Mouse (Mus musculus) limb, embryonic 11.5 days (tissue): Measurements from ENCODE around the gene Ear10. TPM values are rescaled to one million over a fixed set of nuclear protein-coding genes. Genes with fewer than 3 reads are reported as not detected.
"Not testable (repeated sequence)": the region's sequence is repeated elsewhere in the genome, so short reads cannot be mapped to it uniquely, and the experiment has no call there.

Experiments used
- ATAC-seq: fragments of 200-750 bp; cut with Nextera tagmentation; 2 replicates; pipeline ENCODE4 v1.8.0; 2017; ENCODE audit warnings: low read depth; ENCODE audit not compliant: insufficient number of reproducible peaks, low FRiP score, low TSS enrichment
- DNase-seq: peaks from one replicate; pipeline ENCODE4 v3.0.0-alpha.2; 2015; ENCODE audit warnings: low spot score
- H3K27ac ChIP-seq: fragments of 300-500 bp; sonication (generic); replicated peaks from 2 replicates; pipeline ENCODE4 v1.5.1; 2014; ENCODE audit warnings: low read depth, mild to moderate bottlenecking, low read length
- H3K27me3 ChIP-seq: fragments of 300-500 bp; sonication (generic); 2 replicates; pipeline ENCODE4 v1.6.1; 2014; ENCODE audit warnings: mild to moderate bottlenecking, low read length, mixed read lengths; ENCODE audit not compliant: control insufficient read depth, insufficient read depth
- H3K36me3 ChIP-seq: fragments of 300-500 bp; sonication (generic); 2 replicates; pipeline ENCODE4 v1.6.1; 2014; ENCODE audit warnings: mild to moderate bottlenecking, low read length, moderate library complexity, mixed read lengths; ENCODE audit not compliant: control insufficient read depth, insufficient read depth
- H3K4me1 ChIP-seq: fragments of 300-500 bp; sonication (generic); 2 replicates; pipeline ENCODE4 v1.6.1; 2014; ENCODE audit warnings: low read length, mixed read lengths; ENCODE audit not compliant: control insufficient read depth, insufficient read depth
- H3K4me2 ChIP-seq: fragments of 300-500 bp; sonication (generic); 2 replicates; pipeline ENCODE4 v1.6.1; 2014; ENCODE audit warnings: low read depth, mild to moderate bottlenecking, moderate library complexity; ENCODE audit not compliant: severe bottlenecking
- H3K4me3 ChIP-seq: fragments of 300-500 bp; sonication (generic); 2 replicates; pipeline ENCODE4 v1.5.1; 2014; ENCODE audit warnings: low read depth, low read length
- H3K9ac ChIP-seq: fragments of 300-500 bp; sonication (generic); 2 replicates; pipeline ENCODE4 v1.6.1; 2014; ENCODE audit warnings: mild to moderate bottlenecking, low read length
- H3K9me3 ChIP-seq: fragments of 300-500 bp; sonication (generic); 2 replicates; pipeline ENCODE4 v1.6.1; 2016; ENCODE audit warnings: low read length; ENCODE audit not compliant: control insufficient read depth
- WGBS: fragments of 180-500 bp; shearing (Covaris S2); extraction: QIAGEN DNeasy Blood & Tissue Kit; methylation state at CpG from one replicate; pipeline ENCODE4 v1.1.7; 2014; 5-methylcytosine and 5-hydroxymethylcytosine counted together
- polyA plus RNA-seq: library from polyadenylated mRNA; unstranded; fragments of >200 nt; fragmentation: Nextera tagmentation; extraction: Ambion mirVana; gene quantifications from 2 replicates; pipeline ENCODE4 v1.2.1, GENCODE M21; 2014

The Ear10 gene
- polyA plus RNA-seq, 1 experiment from 2014 or later, result not detected

- not testable (repeated sequence) for H3K9ac ChIP-seq, H3K27ac ChIP-seq, H3K36me3 ChIP-seq, DNase-seq, H3K27me3 ChIP-seq, H3K4me3 ChIP-seq, H3K4me1 ChIP-seq, H3K4me2 ChIP-seq, ATAC-seq, H3K9me3 ChIP-seq
Measured at GRCm38 (mm10) chr14:43918214-43918613, 5.1 kb downstream of the Ear10 start.

GRCm38 (mm10) chr14:43898577-43898976 lies 24.8 kb downstream of the Ear10 start:
- not testable (repeated sequence) for H3K9me3 ChIP-seq, H3K4me2 ChIP-seq, H3K4me1 ChIP-seq, H3K27ac ChIP-seq, H3K36me3 ChIP-seq, H3K4me3 ChIP-seq, H3K9ac ChIP-seq, ATAC-seq, H3K27me3 ChIP-seq, DNase-seq
- 90% methylated on average over 3 of the region's 3 CpGs for WGBS

GRCm38 (mm10) chr14:43895357-43895756 lies 28.0 kb downstream of the Ear10 start:
- not testable (repeated sequence) for H3K4me1 ChIP-seq, H3K4me2 ChIP-seq, H3K9me3 ChIP-seq, ATAC-seq, H3K36me3 ChIP-seq, H3K4me3 ChIP-seq, H3K9ac ChIP-seq, DNase-seq, H3K27ac ChIP-seq, H3K27me3 ChIP-seq
- WGBS, result 44% methylated on average over 1 of the region's 2 CpGs

- not testable (repeated sequence) for ATAC-seq, H3K27me3 ChIP-seq, H3K36me3 ChIP-seq, H3K9me3 ChIP-seq, H3K4me3 ChIP-seq, H3K4me2 ChIP-seq, H3K9ac ChIP-seq, H3K4me1 ChIP-seq, H3K27ac ChIP-seq, DNase-seq
- 100% methylated on average over 1 of the region's 1 CpGs for WGBS
Measured at GRCm38 (mm10) chr14:43891288-43891687, 32.1 kb downstream of the Ear10 start.

- H3K9me3 ChIP-seq, H3K4me3 ChIP-seq, DNase-seq, ATAC-seq, H3K4me2 ChIP-seq, H3K36me3 ChIP-seq, H3K4me1 ChIP-seq, H3K9ac ChIP-seq, H3K27ac ChIP-seq, H3K27me3 ChIP-seq: not testable (repeated sequence)
- WGBS, result 56% methylated on average over 1 of the region's 1 CpGs
Measured at GRCm38 (mm10) chr14:43886235-43886634, 37.1 kb downstream of the Ear10 start.

- H3K36me3 ChIP-seq, H3K9me3 ChIP-seq, H3K27me3 ChIP-seq, ATAC-seq, H3K9ac ChIP-seq, H3K4me3 ChIP-seq, H3K4me1 ChIP-seq, H3K4me2 ChIP-seq, DNase-seq, H3K27ac ChIP-seq: not testable (repeated sequence)
- WGBS, result 86% methylated on average over 4 of the region's 5 CpGs
Measured at GRCm38 (mm10) chr14:43879966-43880545, 43.3 kb downstream of the Ear10 start.

- ATAC-seq, result not testable (repeated sequence)
- WGBS, result 50% methylated on average over 1 of the region's 2 CpGs
Measured at GRCm38 (mm10) chr14:43877789-43878188, 45.6 kb downstream of the Ear10 start.

GRCm38 (mm10) chr14:43875417-43875816 lies 47.9 kb downstream of the Ear10 start, which contains the start of gene Ear1:
Ear1 (minus strand) TSS chr14:43875517.
- not testable (repeated sequence) for ATAC-seq, H3K9me3 ChIP-seq, H3K27ac ChIP-seq, H3K36me3 ChIP-seq, H3K4me1 ChIP-seq, H3K4me3 ChIP-seq, DNase-seq, H3K4me2 ChIP-seq, H3K27me3 ChIP-seq, H3K9ac ChIP-seq
- 95% methylated on average over 2 of the region's 3 CpGs for WGBS

More at GRCm38 (mm10) chr14:43877789-43878188, 45.6 kb downstream of the Ear10 start:
- H3K4me1 ChIP-seq, H3K36me3 ChIP-seq, H3K9me3 ChIP-seq, DNase-seq, H3K9ac ChIP-seq, H3K27ac ChIP-seq, H3K27me3 ChIP-seq, H3K4me3 ChIP-seq, H3K4me2 ChIP-seq: not testable (repeated sequence)

GRCm38 (mm10) chr14:43874862-43875261 lies 48.5 kb downstream of the Ear10 start:
- H3K4me3 ChIP-seq, ATAC-seq, H3K4me1 ChIP-seq, H3K36me3 ChIP-seq, H3K27ac ChIP-seq, H3K27me3 ChIP-seq, H3K9ac ChIP-seq, H3K9me3 ChIP-seq, DNase-seq, H3K4me2 ChIP-seq: not testable (repeated sequence)
- WGBS, result 88% methylated on average over 3 of the region's 3 CpGs
